Mouse (Mus musculus): Measurements from ENCODE around the gene Rflna. TPM values are rescaled to one million over a fixed set of nuclear protein-coding genes. Genes with fewer than 3 reads are reported as not detected.
A peak's percentile ranks its signal among the peaks of the same experiment; 100 is the strongest.

Rflna gene
- polyA plus RNA-seq, 1 experiment, result not detected

- Histone ChIP-seq H3K4me3 (replicated peaks) (peak overlapping the region; percentile 92), H3K27me3 (replicated peaks) (peaks cover 26% of the 10 kb centered on the region), H3K9me3 (no peaks in the 10 kb centered on the region), H3K4me1 (peaks cover 98% of the 10 kb centered on the region), H3K36me3 (replicated peaks; ENCODE audit: low read length) (peaks cover 54% of the 10 kb centered on the region)
- TF ChIP-seq FLI1 (IDR thresholded peaks at IDR 0.05; ENCODE audit: low read length) (no peak), GATA1 (IDR thresholded peaks at IDR 0.05; ENCODE audit: borderline replicate concordance, low read length) (no peak)
Measured at GRCm38 (mm10) chr5:125057555-125058266, 54.7 kb downstream of the Rflna start.

GRCm38 (mm10) chr5:125058267-125058668 lies 55.2 kb downstream of the Rflna start:
- TF ChIP-seq FLI1 (IDR thresholded peaks at IDR 0.05; ENCODE audit: low read length), result no peak
- TF ChIP-seq GATA1 (IDR thresholded peaks at IDR 0.05; ENCODE audit: borderline replicate concordance, low read length), result no peak
- Histone ChIP-seq H3K9me3 (no peaks in the 10 kb centered on the region), H3K36me3 (replicated peaks; ENCODE audit: low read length) (peaks cover 54% of the 10 kb centered on the region), H3K27me3 (replicated peaks) (peaks cover 30% of the 10 kb centered on the region), H3K4me1 (peaks cover 98% of the 10 kb centered on the region), H3K4me3 (replicated peaks) (peak overlapping the region; percentile 92)

Other genes with a start within 250 kb of the Rflna start
- 105 and 129 TPM in 2 replicates for gene Ccdc92, start 140.8 kb upstream of the Rflna start, polyA plus RNA-seq (2012; ENCODE audit: insufficient read depth, low replicate concordance)
- gene Zfp664, start 140.5 kb upstream of the Rflna start, polyA plus RNA-seq (2012; ENCODE audit: insufficient read depth, low replicate concordance), result 9.9 and 25.1 TPM in 2 replicates
- gene Ncor2, start 176.0 kb downstream of the Rflna start, polyA plus RNA-seq (2012; ENCODE audit: insufficient read depth, low replicate concordance), result 103 and 109 TPM in 2 replicates

Data from megakaryocyte, embryonic 14.5 days (primary cell).